Mouse (Mus musculus) lung, postnatal 36 days (tissue): ENCODE measurements around the gene Dab1.

Experiments
- DNase-seq: peaks from one replicate; pipeline ENCODE4 v3.0.0; 2022; ENCODE audit warnings: mixed read lengths

The Dab1 gene

DNA sequence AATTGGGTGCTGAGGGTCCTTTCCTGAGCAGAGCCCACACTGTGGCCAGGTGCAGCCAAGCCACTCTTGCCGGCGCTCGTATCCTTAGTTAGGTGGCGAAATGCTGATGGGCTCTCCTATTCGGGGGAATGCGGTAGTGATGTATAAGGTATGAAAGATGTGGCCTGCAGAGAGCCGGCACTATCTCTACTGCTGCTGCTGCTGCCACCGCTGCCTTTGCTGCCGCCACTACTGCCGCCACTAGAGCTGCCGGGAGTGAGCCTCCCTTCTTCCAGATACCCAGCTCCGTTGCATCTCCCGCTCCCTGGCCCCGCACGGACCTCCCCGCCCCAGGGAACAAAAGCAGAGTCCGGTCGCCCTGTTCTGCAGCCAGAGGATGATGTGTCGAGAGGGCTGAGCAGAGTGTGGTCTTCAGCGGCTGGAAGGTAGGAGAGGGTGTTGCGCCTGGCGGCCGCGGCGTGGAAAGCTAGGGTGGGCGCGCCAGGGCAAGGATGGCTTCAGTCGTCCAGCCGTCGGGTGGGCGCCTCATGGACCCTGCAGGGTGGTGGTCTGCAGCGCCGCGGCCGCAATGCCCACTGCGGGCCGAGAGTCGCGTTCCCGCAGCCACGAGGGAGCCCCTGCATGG lies at the start of gene Dab1:
Gene Dab1 (plus strand): TSS at position 39 of the 625 bp plus-strand sequence.
- DNase-seq = no peak

DNA sequence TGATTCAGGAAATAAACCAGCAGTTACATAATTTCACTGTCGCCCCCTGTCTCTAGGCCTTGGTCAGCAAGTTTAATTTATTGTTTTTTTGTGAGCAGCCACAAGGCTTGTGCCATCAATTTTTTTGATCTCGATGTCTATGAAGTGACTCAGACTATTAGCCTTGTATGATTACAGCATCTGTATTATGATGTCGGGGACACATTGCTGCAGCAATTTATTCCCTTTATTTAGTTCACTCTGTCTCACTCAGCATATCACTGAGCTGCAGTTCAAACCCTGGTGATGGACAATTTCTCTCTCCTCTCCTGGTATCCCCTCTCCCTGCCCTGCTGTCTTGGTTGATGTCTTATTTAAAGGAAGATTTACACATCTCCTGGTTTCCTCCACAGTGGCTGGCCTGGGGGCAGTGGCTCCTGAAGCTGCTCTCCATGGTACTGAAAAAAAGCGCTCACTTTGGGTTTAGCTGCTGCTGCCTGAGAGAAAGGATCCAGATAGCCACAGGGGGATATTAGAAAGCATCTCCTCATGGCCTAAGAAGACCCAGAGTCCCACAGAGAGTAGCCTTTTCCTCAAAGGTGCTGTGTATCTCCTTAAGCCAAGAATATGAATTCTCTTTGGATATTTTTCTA lies 47.3 kb upstream of the Dab1 start:
- peak; percentile 2 for DNase-seq

DNA sequence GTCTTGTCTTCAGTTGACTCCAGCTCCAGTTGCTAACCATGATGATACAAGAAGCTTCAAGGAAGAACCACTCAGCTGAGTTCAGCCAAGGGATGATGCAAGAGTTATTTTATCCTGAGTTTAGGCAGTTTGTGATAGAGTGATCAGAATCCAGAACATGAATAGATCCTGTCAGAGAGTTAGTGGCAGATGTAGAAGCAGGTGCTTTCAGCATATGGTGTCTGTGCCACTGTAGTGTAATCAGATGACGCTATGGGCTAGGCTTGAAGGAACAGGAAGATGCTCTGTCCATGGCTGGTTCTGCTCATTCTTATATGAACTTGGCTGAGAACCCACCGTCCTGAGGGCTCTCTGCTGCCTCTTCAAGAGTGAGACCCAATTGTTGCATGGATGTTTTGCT lies 43.6 kb upstream of the Dab1 start:
- DNase-seq = no peak

DNA sequence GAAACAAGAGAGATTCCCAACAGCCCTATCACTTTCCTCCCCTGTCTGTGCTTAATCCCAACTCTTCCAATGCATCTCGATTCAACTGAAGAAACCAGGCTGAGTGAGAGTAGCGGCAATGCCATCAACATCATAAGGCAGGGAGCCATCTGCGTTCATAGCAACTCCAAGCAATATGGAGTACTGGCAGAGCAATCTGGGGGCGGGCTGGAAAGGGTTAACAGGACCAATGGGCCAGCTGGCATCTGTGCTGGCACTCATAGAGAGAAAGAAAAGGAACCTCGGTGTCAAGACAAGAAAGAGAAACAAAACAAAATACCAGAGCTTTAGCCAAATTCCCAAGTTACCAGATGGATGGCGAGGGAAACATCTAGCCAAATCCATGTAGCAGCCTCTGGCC lies 42.9 kb upstream of the Dab1 start:
- no peak for DNase-seq

DNA sequence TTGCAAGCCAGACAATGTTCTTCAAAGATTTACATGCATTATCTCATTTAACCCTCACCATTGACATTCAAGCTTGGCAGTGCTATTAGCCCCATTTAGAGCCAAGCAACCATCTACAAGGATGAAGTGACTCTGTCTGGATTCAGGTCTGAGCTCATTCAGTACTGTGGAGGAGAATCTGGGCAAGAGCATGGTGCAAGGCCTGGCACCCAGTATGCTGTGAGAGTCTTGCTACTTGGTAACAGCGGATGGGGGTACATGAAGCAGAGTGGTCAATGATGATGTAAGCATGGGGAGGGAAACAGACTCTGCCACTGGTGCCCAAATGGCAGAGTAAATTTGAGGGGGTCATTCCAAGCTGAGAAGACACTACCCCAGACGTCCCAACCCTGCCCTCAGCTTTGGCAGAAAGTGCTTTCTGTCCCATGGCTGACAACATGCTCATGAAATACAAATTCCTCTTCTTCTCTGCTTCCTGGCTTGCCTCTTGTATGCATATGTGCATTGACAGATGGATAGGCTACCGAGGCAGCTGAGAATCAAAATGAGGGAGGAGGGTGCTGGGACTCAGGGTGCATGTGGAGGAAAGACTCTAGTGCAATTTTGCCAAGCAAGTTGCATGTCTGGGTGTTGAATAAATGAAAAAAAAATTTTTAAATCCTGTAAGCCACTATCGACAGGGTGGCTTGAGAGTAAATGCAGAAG lies 41.9 kb upstream of the Dab1 start:
- no peak for DNase-seq

DNA sequence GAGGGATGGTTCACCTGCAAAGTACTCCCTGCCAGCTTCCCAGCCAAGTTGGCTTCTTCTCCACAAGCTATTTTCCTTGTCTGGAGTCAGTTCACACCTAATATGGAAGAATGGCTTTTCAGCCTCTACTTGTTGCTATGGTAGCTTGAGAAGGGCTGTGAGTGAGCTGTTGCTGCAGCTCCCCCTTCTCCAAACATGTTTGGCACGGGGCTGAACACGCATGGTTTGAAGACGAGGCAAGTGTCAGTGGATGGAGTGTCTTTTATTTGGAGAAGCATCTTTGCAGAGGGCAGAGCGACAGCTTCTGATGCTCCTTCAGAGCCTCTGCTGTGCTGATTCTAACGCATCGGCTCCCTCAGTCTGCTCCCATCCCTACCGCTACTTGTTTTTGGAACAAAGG lies 41.3 kb upstream of the Dab1 start:
- no peak for DNase-seq

DNA sequence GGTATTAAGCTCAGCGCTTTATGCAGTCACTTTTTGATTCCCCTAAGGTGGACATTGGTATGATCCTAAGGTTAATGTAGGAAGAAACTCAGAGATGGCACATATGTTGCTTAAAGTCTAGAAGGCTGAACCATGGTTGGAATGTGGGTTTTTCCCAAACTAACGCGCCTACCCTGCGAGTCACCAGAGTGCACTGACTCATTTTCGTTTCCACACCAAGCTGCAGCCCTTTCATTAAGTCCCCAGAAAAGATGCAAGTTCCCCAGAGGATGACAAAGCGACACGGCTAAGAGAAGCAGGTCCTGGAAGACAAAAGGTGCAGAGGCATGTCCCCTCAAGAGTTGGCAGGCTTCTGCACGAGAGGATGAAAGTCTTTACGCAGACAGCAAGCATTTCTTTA lies 39.1 kb upstream of the Dab1 start:
- DNase-seq = no peak

DNA sequence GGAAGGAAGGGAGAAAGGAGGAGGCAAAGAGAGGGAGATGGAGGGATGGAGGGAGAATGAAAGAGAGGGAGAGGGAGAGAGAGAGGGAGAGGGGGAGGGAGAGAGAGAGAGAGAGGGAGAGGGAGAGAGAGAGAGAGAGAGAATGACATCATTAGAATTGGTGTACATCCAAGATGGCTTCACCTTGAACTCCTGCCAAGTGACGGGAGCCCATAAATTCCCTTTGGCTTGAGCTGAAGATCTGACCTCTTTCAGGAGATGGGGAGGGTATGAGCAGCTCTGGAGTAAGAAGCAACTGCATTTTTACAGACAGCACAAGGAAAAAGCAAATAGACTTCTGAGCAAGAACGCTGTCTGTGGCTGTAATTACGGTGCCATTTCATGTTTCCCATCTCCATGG lies 4.1 kb upstream of the Dab1 start:
- no peak for DNase-seq

DNA sequence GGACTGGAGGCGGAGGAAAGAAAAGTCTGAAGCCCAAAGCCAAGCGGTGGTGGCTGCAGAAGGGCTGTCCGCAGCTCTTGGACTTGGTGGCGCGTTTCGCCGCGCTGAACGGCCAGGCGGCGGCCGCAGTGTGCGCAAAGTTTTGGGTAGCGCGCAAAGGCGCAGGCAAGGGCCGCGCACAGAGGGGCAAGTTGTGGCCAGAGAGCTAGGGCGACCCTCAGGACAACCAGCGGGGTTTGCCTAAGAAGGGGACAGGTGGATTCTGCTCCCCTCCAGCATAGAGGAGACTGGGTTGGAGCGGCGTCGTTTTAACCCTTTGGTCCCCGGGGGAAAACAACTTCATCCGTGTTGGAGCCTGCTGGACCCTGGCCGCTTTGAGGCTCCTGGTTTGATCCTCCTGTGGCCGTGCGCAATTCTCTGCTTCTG lies 800 bp downstream of the Dab1 start:
- no peak for DNase-seq

DNA sequence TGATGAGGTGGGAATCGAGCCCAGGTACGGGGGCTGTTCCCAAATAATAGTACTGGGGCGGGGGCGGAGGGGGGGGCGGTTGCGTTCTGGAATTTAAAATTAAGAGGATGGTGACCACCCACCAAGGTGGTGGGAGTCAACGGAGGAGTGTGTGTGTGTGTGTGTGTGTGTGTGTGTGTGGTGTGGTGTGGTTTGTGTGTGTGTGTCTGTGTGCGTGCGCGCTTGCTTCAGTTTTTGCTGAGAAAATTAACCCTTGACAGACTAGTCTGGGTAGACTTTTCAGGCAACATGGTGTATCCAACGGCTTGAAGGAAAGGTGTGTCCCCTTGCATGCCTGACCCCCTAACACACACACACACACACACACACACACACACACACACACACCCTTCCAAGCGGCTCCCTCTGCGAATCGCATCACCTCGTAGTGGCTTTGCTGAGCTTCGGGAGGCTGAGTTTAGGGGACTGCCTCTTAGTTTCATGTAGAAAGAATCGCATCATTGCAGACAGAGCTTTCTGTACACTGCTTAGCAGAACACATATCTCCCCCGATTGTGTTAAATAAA lies 1.5 kb downstream of the Dab1 start:
- no peak for DNase-seq

DNA sequence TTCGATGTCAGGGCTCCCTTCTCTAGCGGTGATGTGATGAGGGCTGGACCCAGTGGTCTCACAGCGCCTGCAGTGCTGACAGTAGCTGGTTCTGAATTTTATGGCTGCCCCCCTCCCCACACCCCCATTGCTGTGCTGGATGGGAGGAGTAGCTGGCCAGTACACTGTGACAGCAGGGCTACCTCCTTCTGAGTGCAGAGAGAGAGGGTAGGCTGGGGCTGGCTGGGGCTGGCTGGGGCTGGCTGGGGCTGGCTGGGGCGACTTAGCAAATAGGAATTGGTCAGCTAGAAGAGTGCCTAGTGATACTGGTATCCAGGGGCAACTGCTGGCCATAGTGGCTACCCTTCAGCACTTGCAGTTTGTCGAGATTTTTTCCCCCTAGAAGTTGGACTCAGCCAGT lies 2.4 kb downstream of the Dab1 start:
- no peak for DNase-seq

DNA sequence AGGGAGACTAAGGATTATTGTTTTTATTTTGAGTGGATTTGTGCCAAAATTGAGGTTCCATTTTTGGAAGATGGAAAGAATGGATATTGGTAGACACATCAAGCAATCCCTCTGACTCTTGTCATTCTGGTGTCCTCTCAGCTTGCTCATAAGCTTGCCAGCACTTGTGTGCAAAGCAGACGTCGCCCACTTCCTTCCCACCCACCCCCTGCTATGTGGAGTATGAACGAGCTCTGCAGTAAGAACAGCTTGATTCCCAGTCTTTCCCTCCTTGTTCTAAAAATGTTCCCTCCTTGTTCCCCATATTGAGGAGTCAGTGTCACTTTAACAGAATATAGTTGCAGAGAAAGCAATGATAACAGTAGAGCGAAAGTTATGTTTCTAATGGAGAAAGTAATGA lies 11.0 kb downstream of the Dab1 start:
- DNase-seq = no peak

DNA sequence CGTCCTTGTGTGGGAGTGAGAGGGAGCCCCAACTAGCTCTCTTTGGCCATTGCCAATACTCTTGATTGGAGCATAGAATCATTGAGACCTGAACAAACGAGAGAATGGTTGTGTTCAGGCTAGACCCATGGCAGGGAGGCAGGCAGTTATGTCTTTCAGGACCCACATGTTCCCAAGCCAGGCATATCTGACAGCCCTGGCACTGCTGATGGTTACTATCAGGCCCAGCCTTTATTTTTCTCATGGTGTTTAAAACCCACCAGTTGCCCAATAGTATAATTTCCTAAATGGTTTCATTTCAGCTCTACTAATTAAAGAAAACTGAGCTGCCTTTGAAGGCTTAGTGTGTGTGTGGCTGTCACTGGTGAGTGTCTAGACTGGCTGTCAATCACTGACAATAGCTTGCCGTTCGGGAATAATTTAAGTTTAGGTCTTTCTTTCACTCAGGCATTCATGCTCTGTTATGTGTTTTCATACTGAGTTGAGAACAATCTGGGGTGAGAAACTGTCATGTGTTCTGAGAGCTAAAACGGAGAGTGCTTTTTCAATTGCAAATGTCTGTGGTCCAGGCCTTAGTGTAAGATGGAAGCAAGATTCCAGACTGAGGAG lies 17.1 kb downstream of the Dab1 start:
- DNase-seq = no peak

DNA sequence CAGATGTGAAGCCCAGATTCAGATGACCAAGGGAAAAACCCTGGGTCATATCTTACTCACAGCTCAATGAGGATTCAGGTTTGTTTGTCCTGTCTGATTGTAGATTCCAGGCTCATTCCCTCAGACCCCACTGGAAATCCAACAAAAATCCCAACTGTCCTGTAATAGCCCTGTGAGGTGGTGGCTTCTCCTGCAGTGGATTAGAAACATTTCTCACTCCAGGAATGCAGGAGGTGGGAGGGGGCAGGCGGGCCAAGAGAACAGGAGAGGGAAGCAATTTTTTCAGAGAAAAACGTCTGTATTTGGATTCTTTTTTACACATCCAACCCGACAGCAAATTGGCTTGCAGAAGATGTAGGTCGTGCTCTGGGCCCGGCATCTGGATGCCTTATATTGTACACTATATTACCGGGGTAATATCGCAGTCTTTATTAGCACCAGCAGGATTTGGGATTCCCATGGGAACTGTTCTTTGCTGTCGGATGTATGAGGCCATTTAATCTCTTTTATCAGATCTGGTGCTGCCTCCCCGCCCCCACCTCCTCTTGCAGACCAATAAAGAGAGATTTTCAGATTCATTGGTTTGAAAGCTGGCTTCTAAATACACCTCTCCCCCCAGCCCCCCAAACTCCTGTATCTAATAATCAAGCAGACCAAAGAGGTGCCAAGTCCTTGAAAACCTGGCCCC lies 29.2 kb downstream of the Dab1 start:
- DNase-seq = no peak

DNA sequence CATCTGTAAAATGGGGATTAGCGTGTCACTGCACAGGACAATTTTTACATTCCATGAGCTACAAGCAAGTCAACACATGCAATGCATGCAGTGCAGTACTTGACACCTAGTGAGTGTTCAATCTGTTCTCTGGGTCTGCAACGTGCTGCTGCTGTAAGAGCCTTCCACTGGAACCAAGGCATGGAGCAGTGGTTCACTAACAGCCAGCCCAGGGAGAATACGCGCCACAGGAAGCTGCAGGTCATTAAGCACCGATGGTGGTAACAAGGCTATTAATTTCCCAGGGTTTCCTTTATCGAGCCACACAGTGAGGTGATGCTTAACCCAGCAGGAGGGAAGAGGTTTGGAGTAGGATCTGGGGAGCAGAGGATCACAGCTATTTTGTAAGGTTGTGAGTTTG lies 36.6 kb downstream of the Dab1 start:
- DNase-seq = no peak

DNA sequence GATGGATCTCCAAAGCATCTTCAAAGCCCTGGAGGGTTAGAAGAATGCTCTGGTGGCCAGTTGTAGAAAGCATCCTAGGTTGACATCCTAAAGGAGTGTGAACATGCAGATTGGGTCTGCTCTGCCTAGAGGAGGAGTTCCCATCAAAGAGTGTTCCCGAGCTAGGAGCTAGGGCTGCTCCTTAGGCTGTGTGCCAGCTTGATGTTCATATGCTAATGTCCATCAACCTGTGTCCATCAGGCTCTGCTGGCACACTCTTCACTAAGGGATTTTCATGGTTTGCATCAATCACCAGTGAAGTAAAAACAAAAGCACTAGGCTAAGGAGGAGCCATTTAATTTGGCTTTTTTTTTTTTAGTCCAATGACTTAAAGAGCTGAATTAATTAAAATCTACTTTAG lies 42.2 kb downstream of the Dab1 start:
- no peak for DNase-seq

DNA sequence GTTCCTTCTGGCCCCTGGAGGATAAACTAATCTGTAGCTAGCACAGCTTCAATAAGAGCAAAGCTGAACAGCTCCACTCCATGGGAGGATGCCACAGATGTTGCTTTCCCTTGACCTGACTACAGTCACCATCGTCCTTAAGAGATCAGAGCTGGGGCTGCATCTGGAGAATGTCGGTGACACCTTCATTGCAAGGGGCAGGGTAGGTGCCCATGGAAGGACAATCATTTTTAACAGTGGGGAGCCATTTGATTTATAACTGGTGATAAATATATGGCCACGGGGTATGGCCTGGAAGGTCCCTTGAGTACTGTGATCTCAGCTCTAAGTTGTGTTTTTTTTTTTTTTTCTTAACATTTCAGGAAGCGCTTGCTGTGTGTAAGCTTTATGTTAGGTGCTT lies 48.3 kb downstream of the Dab1 start:
- DNase-seq = no peak

DNA sequence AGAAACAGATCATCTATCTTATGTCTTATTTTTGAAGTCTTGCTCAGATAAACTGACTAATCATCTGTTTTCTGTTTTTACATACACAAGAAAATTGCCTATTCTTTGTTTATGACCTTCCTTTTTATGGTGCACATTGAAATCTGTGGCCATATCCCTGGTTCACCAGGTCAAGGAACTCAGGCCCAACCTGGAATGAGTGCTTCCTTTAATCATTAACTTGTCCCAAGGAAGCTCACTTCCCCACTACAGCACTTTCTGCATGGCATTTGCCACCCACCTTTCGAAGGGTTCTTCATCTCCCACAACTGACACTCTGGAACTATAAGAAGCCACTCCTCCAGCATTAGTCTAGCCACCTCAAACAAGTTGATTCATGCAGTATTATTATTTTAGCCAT lies 58.0 kb downstream of the Dab1 start:
- no peak for DNase-seq

DNA sequence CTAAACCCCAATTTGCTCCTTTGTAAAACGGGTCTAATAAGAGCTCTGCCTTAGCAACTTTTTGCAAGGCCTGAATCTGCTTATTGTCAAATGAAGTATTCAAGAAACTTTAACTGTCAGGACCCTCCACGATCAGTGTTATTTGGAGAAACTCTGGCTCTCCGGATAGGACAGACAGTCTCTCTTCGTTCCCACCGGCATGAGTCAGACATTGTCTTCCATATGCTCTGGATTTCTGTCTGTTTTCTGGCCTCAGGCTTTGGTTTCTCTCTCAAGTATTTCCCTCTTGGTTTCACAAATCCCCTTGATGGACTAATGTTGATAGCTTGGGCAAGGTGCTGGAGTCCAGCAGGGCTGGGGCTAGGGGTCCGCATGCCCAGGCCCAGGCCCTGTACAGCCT lies 59.3 kb downstream of the Dab1 start:
- no peak for DNase-seq

DNA sequence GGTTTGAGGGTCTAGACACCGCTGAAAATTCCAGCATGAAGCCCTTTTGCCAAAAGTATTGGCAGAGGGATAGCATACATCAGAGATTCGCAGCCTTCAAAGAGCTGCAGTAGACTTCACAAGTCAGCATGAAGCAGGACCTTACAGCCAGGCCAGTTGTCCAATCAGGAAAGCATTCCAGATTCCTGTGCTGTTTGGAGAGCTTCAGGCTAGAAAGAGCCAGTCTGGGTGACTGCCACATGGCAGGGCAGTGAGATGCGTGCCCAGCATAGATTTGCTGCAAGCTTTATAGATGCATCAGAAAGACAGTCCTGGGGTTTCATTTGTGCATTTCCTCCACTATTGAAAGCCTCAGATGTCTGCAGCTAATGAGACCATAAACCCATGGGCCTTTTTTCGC lies 66.0 kb downstream of the Dab1 start:
- no peak for DNase-seq

DNA sequence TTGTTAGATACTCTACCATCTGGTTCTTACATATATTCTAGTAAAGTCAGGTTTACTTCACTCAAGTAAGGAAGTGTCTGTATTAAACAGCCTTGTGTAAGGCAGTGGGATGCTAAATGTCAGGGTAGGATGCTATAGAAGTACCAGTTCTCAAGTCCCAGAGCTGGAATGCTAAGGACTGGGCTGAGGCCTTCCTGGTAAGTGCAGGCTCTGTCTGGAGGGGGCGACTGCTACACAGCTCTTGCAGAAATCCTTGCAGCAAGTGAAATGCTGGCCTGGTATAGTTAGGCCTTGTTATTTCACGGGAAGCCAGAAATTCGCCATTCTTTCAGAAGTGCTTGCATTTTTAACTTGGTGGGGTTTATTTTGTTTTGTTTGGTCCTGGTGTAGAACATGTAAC lies 72.6 kb downstream of the Dab1 start:
- DNase-seq = no peak

DNA sequence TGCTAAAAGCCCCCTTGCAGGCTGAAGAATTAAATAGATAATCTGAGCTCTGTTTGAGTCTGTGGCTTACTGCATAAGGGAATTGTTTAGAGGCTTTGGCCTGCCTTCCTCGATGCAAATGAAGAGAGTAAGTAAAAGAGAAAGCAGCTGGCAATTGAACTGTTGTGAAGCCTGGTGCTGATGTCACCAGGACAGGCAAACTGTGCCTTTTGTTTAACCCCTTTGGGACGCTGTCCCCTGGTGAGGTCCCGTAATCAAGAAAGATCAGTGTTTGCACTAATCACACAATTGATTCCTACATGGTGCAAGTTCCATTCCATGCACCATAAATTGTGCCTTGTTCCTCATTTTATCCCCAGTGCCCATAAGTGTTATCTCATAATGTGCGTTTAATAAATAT lies 80.6 kb downstream of the Dab1 start:
- no peak for DNase-seq

DNA sequence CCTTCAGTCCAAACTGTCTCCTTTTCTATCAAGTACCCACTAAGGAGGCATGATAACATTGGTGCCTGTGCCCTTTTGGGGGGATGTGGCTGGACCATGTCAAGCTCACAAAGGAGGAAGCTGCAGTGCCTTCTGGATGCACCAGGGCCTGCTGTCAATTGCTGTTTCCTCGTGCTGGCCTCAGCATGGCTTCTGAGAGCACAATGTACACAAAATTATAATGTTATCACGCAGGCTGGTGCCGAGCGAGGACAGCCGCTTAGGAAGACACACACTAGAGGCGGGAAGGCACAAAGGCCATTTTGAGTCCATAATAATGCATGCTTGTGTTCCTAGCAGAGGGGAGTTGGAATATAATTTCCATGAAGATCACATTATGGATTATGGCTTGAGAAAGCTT lies 81.2 kb downstream of the Dab1 start:
- no peak for DNase-seq
